Mouse (Mus musculus) heart, adult 2 months (tissue): Measurements from ENCODE around the gene Gm20662. TPM values are rescaled to one million over a fixed set of nuclear protein-coding genes. Genes with fewer than 3 reads are reported as not detected.

Experiments
- DNase-seq, 2 experiments: peaks; one replicate each; pipeline ENCODE4 v3.0.0; 2021
- H3K27ac ChIP-seq: fragments of 200-600 bp; 2 replicates; pipeline ENCODE4 v1.8.1; 2022
- H3K27me3 ChIP-seq: fragments of 200-500 bp; 2 replicates; pipeline ENCODE4 v1.6.1; 2012; ENCODE audit warnings: mild to moderate bottlenecking, low read length, inconsistent platforms, mixed read lengths; ENCODE audit not compliant: control insufficient read depth, insufficient read depth
- H3K36me3 ChIP-seq: fragments of 200-500 bp; 2 replicates; pipeline ENCODE4 v1.6.1; 2012; ENCODE audit warnings: low read length, inconsistent platforms; ENCODE audit not compliant: control insufficient read depth, insufficient read depth
- H3K4me1 ChIP-seq: fragments of 200-500 bp; 2 replicates; pipeline ENCODE4 v1.6.1; 2011; ENCODE audit warnings: low read length; ENCODE audit not compliant: control insufficient read depth, insufficient read depth
- H3K4me3 ChIP-seq: fragments of 200-600 bp; 2 replicates; pipeline ENCODE4 v1.8.1; 2022
- H3K79me2 ChIP-seq: fragments of 200-500 bp; replicated peaks from 2 replicates; pipeline ENCODE4 v1.6.1; 2012; ENCODE audit warnings: mild to moderate bottlenecking, inconsistent platforms, low read length, moderate library complexity, mixed read lengths; ENCODE audit not compliant: control insufficient read depth, insufficient read depth
- H3K9ac ChIP-seq: fragments of 200-500 bp; 2 replicates; pipeline ENCODE4 v1.6.1; 2012; ENCODE audit warnings: low read depth, mild to moderate bottlenecking, control low read depth, inconsistent platforms, low read length, mixed read lengths
- CTCF ChIP-seq: fragments of 200-600 bp; IDR thresholded peaks from 2 replicates; pipeline ENCODE4 v1.8.1; 2022; ENCODE audit warnings: antibody characterized with exemption, mild to moderate bottlenecking, moderate library complexity
- EP300 ChIP-seq: fragments of 200-500 bp; IDR thresholded peaks from 2 replicates; pipeline ENCODE4 v1.6.1; 2011; ENCODE audit warnings: low read depth, low read length, control low read depth; ENCODE audit not compliant: insufficient read depth
- POLR2A ChIP-seq: fragments of 200-500 bp; IDR thresholded peaks from 2 replicates; pipeline ENCODE4 v1.6.1; 2011; ENCODE audit warnings: mild to moderate bottlenecking, low read depth, low read length, control low read depth; ENCODE audit not compliant: insufficient read depth
- WGBS: fragments of 180-500 bp; shearing (Covaris S2); methylation state at CpG from one replicate; pipeline ENCODE4 v1.1.7; 2018; 5-methylcytosine and 5-hydroxymethylcytosine counted together
- intact Hi-C: fragments of 180-260 bp; cut with DNase I; formaldehyde crosslinking; loops from one replicate; pipeline ENCODE4 v1.15.1; 2025
- polyA plus RNA-seq: library from polyadenylated mRNA; depleted of rRNA; stranded (reverse); fragments of >200 nt; gene quantifications from 2 replicates; pipeline ENCODE4 v1.2.3, GENCODE M21; 2012
- total RNA-seq, 2 experiments: library from RNA; stranded (reverse); gene quantifications; 2 replicates each; pipeline ENCODE4 v1.2.3; 2021

The Gm20662 gene
- total and polyA plus RNA-seq, 3 experiments = 1.4 to 2.3 (median 1.8) TPM

DNA sequence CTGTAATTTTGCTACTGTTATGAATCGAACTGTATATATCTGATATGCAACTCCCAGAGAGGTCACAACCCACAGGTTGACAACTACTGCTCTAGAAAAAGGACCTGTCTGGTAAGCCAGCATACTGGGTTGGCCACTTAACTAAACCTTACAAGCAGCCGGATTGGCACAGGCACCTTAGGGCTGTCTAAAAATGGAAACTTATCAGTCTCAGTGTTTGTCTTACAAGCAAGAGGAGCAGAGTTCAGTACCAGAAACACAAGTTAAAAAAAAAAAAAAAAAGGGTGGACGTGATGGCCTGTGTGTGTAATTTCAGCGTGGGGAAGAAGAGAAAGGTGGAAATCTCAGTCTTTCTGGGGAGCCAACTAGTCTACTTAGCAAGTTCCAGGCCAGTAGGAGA, 75.7 kb downstream of the Gm20662 start:
- Histone ChIP-seq H3K9ac (no peak overlapping the region), H3K4me1 (peaks cover 1% of the 10 kb centered on the region), H3K36me3 (no peaks in the 10 kb centered on the region), H3K4me3 (no peak overlapping the region), H3K27me3 (no peaks in the 10 kb centered on the region), H3K79me2 (no peaks in the 10 kb centered on the region), H3K27ac (no peak overlapping the region; the same call in 1 of the 2 replicates)
- intact Hi-C loops = no loop called here
- no peak for DNase-seq
- 47% methylated on average over 4 of the region's 4 CpGs for WGBS
- no peak for TF ChIP-seq CTCF

DNA sequence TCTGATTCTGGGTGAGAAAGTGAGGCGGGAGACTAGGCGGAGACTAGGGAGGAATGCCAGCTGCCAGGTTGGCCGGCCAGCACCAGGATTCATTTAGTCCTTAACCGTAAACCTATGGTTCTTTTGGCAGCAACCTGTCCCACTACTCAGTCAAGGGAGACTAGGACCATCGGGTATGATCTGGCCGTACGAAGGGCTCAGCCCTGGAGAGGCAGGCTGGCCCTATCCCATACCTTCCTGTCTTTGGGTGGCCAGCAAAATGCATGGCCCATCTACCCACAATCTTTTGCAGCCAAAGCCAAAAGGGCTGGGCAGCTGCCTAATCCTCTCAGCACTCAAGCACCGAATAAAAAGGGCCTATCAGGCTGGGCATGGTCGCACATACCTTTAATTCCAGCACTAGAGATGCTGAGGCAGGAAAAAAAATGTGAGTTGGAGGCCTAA, 76.4 kb downstream of the Gm20662 start:
- no peak overlapping the region for H3K9ac ChIP-seq
- no peaks in the 10 kb centered on the region for H3K79me2 ChIP-seq
- intact Hi-C loops = no loop called here
- H3K4me1 ChIP-seq = peaks cover 1% of the 10 kb centered on the region
- 50% methylated on average over 9 of the region's 9 CpGs for WGBS
- no peak for DNase-seq
- TF ChIP-seq EP300 = no peak
- no peak for TF ChIP-seq POLR2A
- no peak for TF ChIP-seq CTCF
- H3K27me3 ChIP-seq = no peaks in the 10 kb centered on the region
- H3K27ac ChIP-seq = peak overlapping the region; percentile 52
- no peaks in the 10 kb centered on the region for H3K36me3 ChIP-seq
- H3K4me3 ChIP-seq = no peak overlapping the region

DNA sequence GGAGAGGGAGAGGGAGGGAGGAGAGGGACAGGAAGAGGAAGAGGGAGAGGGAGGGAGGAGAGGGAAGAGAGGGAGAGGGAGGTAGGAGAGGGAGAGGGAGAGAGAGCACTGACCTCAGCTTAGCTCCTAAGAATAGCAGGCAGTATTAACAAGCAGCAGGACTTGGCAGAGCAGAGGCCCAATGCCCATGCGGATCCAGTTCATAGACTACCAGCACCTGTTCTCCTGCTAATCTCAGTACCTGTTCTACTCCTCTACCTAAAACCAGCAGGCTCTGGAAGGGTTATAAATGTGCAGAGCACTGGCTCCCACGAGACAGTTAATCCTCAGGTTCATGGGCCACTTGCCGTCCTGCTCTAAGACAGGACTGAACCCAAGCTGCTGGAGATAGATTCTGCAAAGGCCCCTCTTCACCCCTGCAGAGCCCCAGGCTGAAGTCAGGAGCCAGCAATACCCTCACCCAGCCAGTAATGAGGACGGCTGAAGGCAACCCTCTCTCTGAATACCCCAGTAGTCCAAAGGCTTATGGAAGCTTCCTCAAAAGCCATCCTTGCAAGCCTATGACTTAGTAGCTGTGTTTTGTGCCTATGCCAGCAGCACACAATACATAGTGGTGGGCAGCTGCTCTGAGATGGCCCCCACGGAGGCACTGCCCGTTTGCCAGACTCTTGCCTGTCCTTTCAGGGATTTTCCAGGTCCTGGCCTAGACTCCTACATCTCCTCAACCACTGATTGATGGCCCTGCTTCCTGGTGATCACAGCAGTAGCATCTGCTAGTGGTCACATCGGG, 77.2 kb downstream of the Gm20662 start:
- H3K27ac ChIP-seq = peak overlapping the region; percentile 57
- intact Hi-C loops = no loop called here
- no peaks in the 10 kb centered on the region for H3K79me2 ChIP-seq
- no peak overlapping the region for H3K4me3 ChIP-seq
- peaks cover under 1% of the 10 kb centered on the region for H3K4me1 ChIP-seq
- TF ChIP-seq EP300 (no peak), POLR2A (no peak), CTCF (no peak)
- WGBS = 49% methylated on average over 7 of the region's 7 CpGs
- no peak for DNase-seq
- H3K9ac ChIP-seq = no peak overlapping the region
- no peaks in the 10 kb centered on the region for H3K27me3 ChIP-seq
- H3K36me3 ChIP-seq = no peaks in the 10 kb centered on the region

DNA sequence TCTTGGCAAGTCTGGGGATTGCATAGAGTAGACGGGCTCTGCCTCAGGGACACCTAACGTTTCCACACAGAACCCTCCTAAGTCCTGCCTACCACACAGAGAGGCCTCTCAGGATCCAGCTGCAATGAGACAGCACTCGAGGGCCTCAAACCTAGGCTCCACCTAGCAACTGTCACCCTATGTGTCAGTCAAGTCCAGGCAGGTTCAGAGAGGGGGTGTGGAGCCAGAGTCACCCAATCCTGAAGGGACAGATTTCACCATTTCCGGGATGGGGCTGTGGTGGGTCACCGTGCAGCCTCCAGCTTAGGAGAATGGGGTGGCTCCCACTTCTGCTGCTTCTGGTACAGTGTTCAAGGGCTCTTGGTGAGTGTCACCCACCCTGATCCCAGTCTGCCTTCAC, 84.0 kb downstream of the Gm20662 start, which contains the start of gene Mst1:
TSS of gene Mst1 (plus strand) at position 269 of the 400 bp plus-strand sequence.
- Histone ChIP-seq H3K4me3 (peak within 1 kb of the TSS; percentile 73), H3K27ac (peak within 1 kb of the TSS; percentile 92), H3K27me3 (no peaks in the 10 kb centered on the region), H3K4me1 (peaks cover 6% of the 10 kb centered on the region), H3K79me2 (no peaks in the 10 kb centered on the region), H3K36me3 (no peaks in the 10 kb centered on the region), H3K9ac (peak within 1 kb of the TSS; percentile 71)
- intact Hi-C loops = no loop called here
- DNase-seq = no peak
- 82% methylated on average over 5 of the region's 5 CpGs for WGBS
- TF ChIP-seq CTCF (no peak), POLR2A (no peak), EP300 (no peak)

DNA sequence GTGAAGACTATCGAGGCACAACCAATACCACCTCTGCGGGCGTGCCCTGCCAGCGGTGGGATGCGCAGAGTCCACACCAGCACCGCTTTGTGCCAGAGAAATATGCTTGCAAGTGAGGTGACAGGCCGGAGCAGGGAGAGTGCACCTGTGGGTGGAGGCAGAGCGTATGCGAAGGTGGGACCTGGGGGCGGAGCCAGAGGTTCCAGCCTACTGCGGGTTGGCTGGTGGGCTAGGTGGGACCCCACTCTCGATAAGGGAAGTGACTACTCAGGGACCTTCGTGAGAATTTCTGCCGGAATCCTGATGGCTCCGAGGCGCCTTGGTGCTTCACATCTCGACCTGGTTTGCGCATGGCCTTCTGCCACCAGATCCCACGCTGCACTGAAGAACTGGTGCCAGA, 86.4 kb downstream of the Gm20662 start:
- no peaks in the 10 kb centered on the region for H3K79me2 ChIP-seq
- H3K4me1 ChIP-seq = peaks cover 6% of the 10 kb centered on the region
- intact Hi-C loops = no loop called here
- no peak for DNase-seq
- no peak overlapping the region for H3K9ac ChIP-seq
- TF ChIP-seq CTCF (no peak), POLR2A (no peak), EP300 (no peak)
- no peaks in the 10 kb centered on the region for H3K36me3 ChIP-seq
- 8% methylated on average over 19 of the region's 19 CpGs for WGBS
- H3K27ac ChIP-seq = no peak overlapping the region
- H3K4me3 ChIP-seq = no peak overlapping the region
- H3K27me3 ChIP-seq = no peaks in the 10 kb centered on the region

DNA sequence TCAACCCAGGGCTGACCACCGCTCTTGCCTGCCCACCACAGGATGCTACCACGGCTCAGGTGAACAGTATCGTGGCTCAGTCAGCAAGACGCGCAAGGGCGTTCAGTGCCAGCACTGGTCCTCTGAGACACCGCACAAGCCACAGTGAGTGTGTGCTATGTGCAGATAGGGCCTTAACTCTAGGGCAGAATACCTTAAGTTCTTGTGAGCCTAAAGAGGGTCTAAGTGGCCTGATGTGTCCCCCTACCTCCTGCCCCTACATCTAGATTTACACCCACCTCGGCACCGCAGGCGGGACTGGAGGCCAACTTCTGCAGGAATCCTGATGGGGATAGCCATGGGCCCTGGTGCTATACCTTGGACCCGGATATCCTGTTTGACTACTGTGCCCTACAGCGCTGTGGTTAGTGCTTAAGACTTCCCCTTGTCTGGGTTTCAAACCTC, 86.9 kb downstream of the Gm20662 start, which contains the start of gene Rnf123:
TSS of gene Rnf123 (minus strand) at position 359 of the 444 bp plus-strand sequence.
- Histone ChIP-seq H3K27ac (no peak within 1 kb of the TSS), H3K4me3 (no peak within 1 kb of the TSS), H3K9ac (no peak within 1 kb of the TSS), H3K36me3 (no peaks in the 10 kb centered on the region), H3K27me3 (no peaks in the 10 kb centered on the region), H3K79me2 (no peaks in the 10 kb centered on the region), H3K4me1 (peaks cover 6% of the 10 kb centered on the region)
- intact Hi-C loops = no loop called here
- WGBS = 30% methylated on average over 12 of the region's 12 CpGs
- DNase-seq = no peak
- TF ChIP-seq CTCF = no peak
